Mouse (Mus musculus): ENCODE data around the gene Tmem42. TPM values are rescaled to one million over a fixed set of nuclear protein-coding genes. Genes with fewer than 3 reads are reported as not detected.

Tmem42 gene
- polyA plus RNA-seq, 2 experiments: 3.9 to 6.6 TPM

DNA sequence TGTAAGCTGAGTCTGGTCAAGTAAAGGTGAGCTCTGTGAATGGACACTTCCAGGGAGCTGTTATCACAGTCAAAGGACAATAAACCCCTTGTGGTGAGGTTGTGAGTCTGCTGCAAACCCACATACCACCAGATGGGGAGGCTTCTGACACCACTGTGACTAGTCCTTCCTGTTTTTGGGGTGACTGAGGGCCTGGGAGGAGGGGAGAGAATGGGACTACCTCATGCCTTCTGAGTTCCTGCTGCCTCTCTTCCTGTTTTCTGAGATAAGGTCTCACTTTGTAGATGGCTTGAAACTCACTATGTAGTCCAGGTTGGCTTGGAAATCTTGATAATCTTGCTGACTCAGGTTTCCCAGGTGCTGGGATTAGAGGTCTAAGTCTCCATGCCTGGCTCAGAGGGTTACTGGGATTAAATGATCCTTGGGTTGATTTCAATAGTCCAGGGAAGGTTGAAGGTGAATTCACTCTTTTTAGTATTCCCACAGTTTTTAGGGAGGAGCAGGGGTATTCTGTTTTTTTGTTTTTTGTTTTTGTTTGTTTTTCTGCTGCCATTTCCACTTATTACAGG, 37.7 kb downstream of the Tmem42 start:
- H3K4me3 ChIP-seq (ENCODE audit: insufficient read depth in 1 of 2, low read depth in 2 of 2, low read length in 2 of 2): no peak overlapping the region
- H3K36me3 ChIP-seq (replicated peaks; ENCODE audit: control insufficient read depth, insufficient read depth, low read depth): no peaks in the 10 kb centered on the region
- ATAC-seq (ENCODE audit: insufficient read depth) (no peak), DNase-seq (ENCODE audit: low read depth in 3 of 3, low spot score in 3 of 3) (peak in 2 of 3 experiments; percentile 5 to 17)
- H3K27ac ChIP-seq: no peak overlapping the region
- peak; percentile 22 for TF ChIP-seq CTCF (IDR thresholded peaks at IDR 0.05; ENCODE audit: low read depth)
- TF ChIP-seq EP300 (IDR thresholded peaks at IDR 0.05; ENCODE audit: low read depth): no peak
- H3K9ac ChIP-seq (replicated peaks): no peak overlapping the region
- H3K27me3 ChIP-seq (ENCODE audit: control insufficient read depth, insufficient read depth, low read length): no peaks in the 10 kb centered on the region
- H3K9me3 ChIP-seq (ENCODE audit: control insufficient read depth, low read length): no peaks in the 10 kb centered on the region
- no peak overlapping the region for H3K4me2 ChIP-seq (ENCODE audit: low read depth)
- no peaks in the 10 kb centered on the region for H3K4me1 ChIP-seq (replicated peaks; ENCODE audit: control insufficient read depth in 2 of 2, insufficient read depth in 2 of 2, low read length in 1 of 2)

DNA sequence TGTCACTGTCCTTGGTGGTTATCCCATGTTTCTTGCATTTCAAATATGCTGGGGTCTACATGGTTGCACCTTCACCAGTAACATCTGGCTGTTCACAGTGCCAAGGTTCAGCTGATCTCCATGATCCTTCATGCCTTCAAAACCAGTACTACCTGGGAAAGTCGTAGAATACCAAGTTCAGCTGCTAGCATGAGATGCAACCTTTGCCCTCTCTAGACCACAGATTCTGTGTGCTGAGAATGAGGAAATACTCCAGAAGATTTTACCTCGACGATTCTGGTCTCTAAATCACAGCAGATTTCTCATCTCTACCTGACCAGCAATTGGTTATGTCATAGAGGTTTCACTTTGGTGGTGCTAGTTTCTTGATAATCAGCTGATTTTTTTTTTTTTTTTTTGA, 39.0 kb downstream of the Tmem42 start:
- TF ChIP-seq CTCF (IDR thresholded peaks at IDR 0.05; ENCODE audit: low read depth) (no peak), EP300 (IDR thresholded peaks at IDR 0.05; ENCODE audit: low read depth) (no peak)
- Histone ChIP-seq H3K36me3 (replicated peaks; ENCODE audit: control insufficient read depth, insufficient read depth, low read depth) (no peaks in the 10 kb centered on the region), H3K27me3 (ENCODE audit: control insufficient read depth, insufficient read depth, low read length) (no peaks in the 10 kb centered on the region), H3K4me1 (replicated peaks; ENCODE audit: control insufficient read depth in 2 of 2, insufficient read depth in 2 of 2, low read length in 1 of 2) (no peaks in the 10 kb centered on the region), H3K4me2 (ENCODE audit: low read depth) (no peak overlapping the region), H3K27ac (no peak overlapping the region), H3K4me3 (ENCODE audit: insufficient read depth in 1 of 2, low read depth in 2 of 2, low read length in 2 of 2) (no peak overlapping the region), H3K9me3 (ENCODE audit: control insufficient read depth, low read length) (no peaks in the 10 kb centered on the region), H3K9ac (replicated peaks) (no peak overlapping the region)
- no peak for DNase-seq (ENCODE audit: low read depth in 3 of 3, low spot score in 3 of 3)
- 42% methylated on average over 3 of the region's 3 CpGs for WGBS (ENCODE audit: insufficient replicate concordance)
- ATAC-seq (ENCODE audit: insufficient read depth): no peak

Other genes with a start within 250 kb of the Tmem42 start
- gene Tcaim, start 215.8 kb upstream of the Tmem42 start, polyA plus RNA-seq (2012; rRNA removed): 1.4 TPM in 2 replicates
- 2.0 and 2.1 TPM in 2 replicates for gene Tcaim, start 215.8 kb upstream of the Tmem42 start, polyA plus RNA-seq (2014; fragmentation: Nextera tagmentation; extraction: Ambion mirVana)
- not detected in 2 replicates for gene Gm35549, start 177.3 kb upstream of the Tmem42 start, polyA plus RNA-seq (2012; rRNA removed)
- gene Gm35549, start 177.3 kb upstream of the Tmem42 start, polyA plus RNA-seq (2014; fragmentation: Nextera tagmentation; extraction: Ambion mirVana): not detected in 2 replicates
- 16.0 and 18.0 TPM in 2 replicates for gene Zfp445, start 155.3 kb upstream of the Tmem42 start, polyA plus RNA-seq (2012; rRNA removed)
- 13.7 and 14.1 TPM in 2 replicates for gene Zfp445, start 155.3 kb upstream of the Tmem42 start, polyA plus RNA-seq (2014; fragmentation: Nextera tagmentation; extraction: Ambion mirVana)
- gene Zkscan7, start 135.6 kb upstream of the Tmem42 start, polyA plus RNA-seq (2012; rRNA removed): 0.80 and 0.85 TPM in 2 replicates
- 0.22 and 0.34 TPM in 2 replicates for gene Zkscan7, start 135.6 kb upstream of the Tmem42 start, polyA plus RNA-seq (2014; fragmentation: Nextera tagmentation; extraction: Ambion mirVana)
- gene Zfp105, start 98.3 kb upstream of the Tmem42 start, polyA plus RNA-seq (2012; rRNA removed): 0.68 and 1.1 TPM in 2 replicates
- gene Zfp105, start 98.3 kb upstream of the Tmem42 start, polyA plus RNA-seq (2014; fragmentation: Nextera tagmentation; extraction: Ambion mirVana): 1.3 and 1.6 TPM in 2 replicates
- gene 1110059G10Rik, start 70.3 kb upstream of the Tmem42 start, polyA plus RNA-seq (2012; rRNA removed): 6.1 and 9.1 TPM in 2 replicates
- gene 1110059G10Rik, start 70.3 kb upstream of the Tmem42 start, polyA plus RNA-seq (2014; fragmentation: Nextera tagmentation; extraction: Ambion mirVana): 17.9 and 19.0 TPM in 2 replicates
- gene Kif15, start 70.3 kb upstream of the Tmem42 start, polyA plus RNA-seq (2012; rRNA removed): 15.2 and 43.7 TPM in 2 replicates
- 20.4 and 23.1 TPM in 2 replicates for gene Kif15, start 70.3 kb upstream of the Tmem42 start, polyA plus RNA-seq (2014; fragmentation: Nextera tagmentation; extraction: Ambion mirVana)
- 0.02 TPM in 1 of 2 replicates, not detected in the other for gene Tgm4, start 13.4 kb downstream of the Tmem42 start, polyA plus RNA-seq (2012; rRNA removed)
- gene Tgm4, start 13.4 kb downstream of the Tmem42 start, polyA plus RNA-seq (2014; fragmentation: Nextera tagmentation; extraction: Ambion mirVana): 0.18 TPM in 1 of 2 replicates, not detected in the other
- gene Zdhhc3, start 91.9 kb downstream of the Tmem42 start, polyA plus RNA-seq (2012; rRNA removed): 11.2 and 18.3 TPM in 2 replicates
- gene Zdhhc3, start 91.9 kb downstream of the Tmem42 start, polyA plus RNA-seq (2014; fragmentation: Nextera tagmentation; extraction: Ambion mirVana): 21.9 and 24.2 TPM in 2 replicates
- gene Exosc7, start 91.9 kb downstream of the Tmem42 start, polyA plus RNA-seq (2012; rRNA removed): 47.9 and 77.4 TPM in 2 replicates
- gene Exosc7, start 91.9 kb downstream of the Tmem42 start, polyA plus RNA-seq (2014; fragmentation: Nextera tagmentation; extraction: Ambion mirVana): 84.1 and 85.7 TPM in 2 replicates
- 0.22 TPM in 1 of 2 replicates, not detected in the other for gene Clec3b, start 129.6 kb downstream of the Tmem42 start, polyA plus RNA-seq (2012; rRNA removed)
- not detected in 2 replicates for gene Clec3b, start 129.6 kb downstream of the Tmem42 start, polyA plus RNA-seq (2014; fragmentation: Nextera tagmentation; extraction: Ambion mirVana)
- 0.27 and 0.38 TPM in 2 replicates for gene Cdcp1, start 194.7 kb downstream of the Tmem42 start, polyA plus RNA-seq (2012; rRNA removed)
- gene Cdcp1, start 194.7 kb downstream of the Tmem42 start, polyA plus RNA-seq (2014; fragmentation: Nextera tagmentation; extraction: Ambion mirVana): 0.15 and 0.35 TPM in 2 replicates
- gene Tmem158, start 239.4 kb downstream of the Tmem42 start, polyA plus RNA-seq (2012; rRNA removed): 3.3 and 4.2 TPM in 2 replicates
- 1.8 and 2.3 TPM in 2 replicates for gene Tmem158, start 239.4 kb downstream of the Tmem42 start, polyA plus RNA-seq (2014; fragmentation: Nextera tagmentation; extraction: Ambion mirVana)